24 mouse cellular contexts compared by ENCODE assay signal in the genomic region with DNA sequence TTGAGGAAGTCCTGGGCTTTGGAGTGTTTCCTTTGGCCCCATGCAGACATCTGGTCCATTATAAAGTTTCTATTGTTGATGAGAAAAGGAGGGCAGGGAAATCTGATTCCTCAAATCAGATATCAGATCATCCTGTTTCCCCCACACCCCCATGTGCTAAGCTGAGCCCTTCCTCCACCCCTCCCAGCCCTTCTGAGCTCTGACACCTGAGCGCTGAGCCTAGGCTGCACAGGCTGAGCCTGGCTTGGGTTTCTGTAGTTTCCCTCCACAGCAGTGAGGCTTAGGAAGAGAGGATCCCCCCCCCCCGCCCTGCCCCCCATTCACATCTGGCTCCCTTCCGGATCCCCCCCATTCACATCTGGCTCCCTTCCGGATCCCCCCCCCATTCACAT. TPM values are rescaled to one million over a fixed set of nuclear protein-coding genes. Genes with fewer than 3 reads are reported as not detected.
DNase-seq lines count a peak whose midpoint lies in the region; ATAC-seq and TF ChIP-seq lines count a peak whose summit lies in the region.
"Had no signal": no experiment of that assay in that cellular context is flagged by ENCODE, and none has a peak within 500 bp of the region (broad histone marks: within the 10 kb centered on the region; RNA-seq: fewer than 3 reads in every experiment).

No protein-coding gene starts in this region.

- intact Hi-C loops in heart, postnatal 10 days (cut with DNase I), result no loop called here

- 0 out of 2 replicates have a peak, but pooled peaks have one; percentile 4 for ATAC-seq in heart, postnatal 0 days (ENCODE audit: insufficient read depth, low read depth)
- no peak for ATAC-seq in neural tube, embryonic 13.5 days (ENCODE audit: low read depth)
- peak; percentile 79; the same call in 1 of the 2 replicates for ATAC-seq in limb, embryonic 12.5 days (ENCODE audit: insufficient number of reproducible peaks, insufficient read depth, low FRiP score, low TSS enrichment, low read depth)
- ATAC-seq: activated CD4-positive, CD25-positive, alpha-beta regulatory T cell, adult 4 months; forebrain, embryonic 13.5 days; Patski had no signal

- no peak for TF ChIP-seq CTCF in heart, postnatal 0 days (IDR thresholded peaks at IDR 0.05; ENCODE audit: low read depth)

- 52% methylated on average over 3 of the region's 4 CpGs for WGBS in heart, postnatal 0 days
- 67% methylated on average over 4 of the region's 4 CpGs for WGBS in neural tube, embryonic 13.5 days
- WGBS in limb, embryonic 12.5 days, result 14% methylated on average over 4 of the region's 4 CpGs

- no peak overlapping the region for H3K9ac ChIP-seq in heart, postnatal 0 days (replicated peaks; ENCODE audit: low read depth, low read length)
- no peak overlapping the region for H3K9ac ChIP-seq in neural tube, embryonic 13.5 days
- H3K9ac ChIP-seq in limb, embryonic 12.5 days (replicated peaks), result no peak overlapping the region
- H3K9ac ChIP-seq: forebrain, embryonic 13.5 days; liver, embryonic 14.5 days; lung, embryonic 15.5 days had no signal

- H3K4me2 ChIP-seq in heart, postnatal 0 days (ENCODE audit: low read depth, low read length), result no peak overlapping the region; the same call in 1 of the 2 replicates
- H3K4me2 ChIP-seq in neural tube, embryonic 13.5 days, result peak overlapping the region; percentile 29; the same call in 1 of the 2 replicates
- H3K4me2 ChIP-seq in limb, embryonic 12.5 days, result no peak overlapping the region
- H3K4me2 ChIP-seq: forebrain, embryonic 13.5 days; heart, embryonic 11.5 days; midbrain, embryonic 11.5 days had no signal

- peak; percentile 36 for DNase-seq in embryo, embryonic 10 days (ENCODE audit: low spot score)
- no peak for DNase-seq in embryo, embryonic 10.5 days (ENCODE audit: low spot score)
- DNase-seq in heart, postnatal 0 days (ENCODE audit: low spot score), result no peak
- no peak for DNase-seq in heart, postnatal 10 days
- no peak for DNase-seq in neural tube, embryonic 10.5 days (ENCODE audit: extremely low spot score, low spot score)
- no peak for DNase-seq in layer of hippocampus, postnatal 14 days (ENCODE audit: low spot score in 2 of 2)
- DNase-seq: adrenal gland, postnatal 10 days; cerebellum, adult 9-10 months; gastrocnemius, postnatal 14 days; kidney, postnatal 25 days; left cerebral cortex, postnatal 4 days; spleen, adult 18-20 months had no signal

- peak overlapping the region; percentile 52 for H3K27ac ChIP-seq in heart, postnatal 0 days (ENCODE audit: low read depth)
- no peak overlapping the region for H3K27ac ChIP-seq in neural tube, embryonic 13.5 days (replicated peaks)
- H3K27ac ChIP-seq in limb, embryonic 12.5 days, result no peak overlapping the region
- H3K27ac ChIP-seq: forebrain, embryonic 13.5 days; left cerebral cortex, adult 2 months; liver, embryonic 14.5 days; lung, embryonic 15.5 days had no signal

- H3K4me3 ChIP-seq in heart, postnatal 0 days (ENCODE audit: low read depth, low read length), result no peak overlapping the region
- H3K4me3 ChIP-seq in neural tube, embryonic 13.5 days, result no peak overlapping the region
- no peak overlapping the region for H3K4me3 ChIP-seq in limb, embryonic 12.5 days (replicated peaks)
- H3K4me3 ChIP-seq: erythroblast, embryonic 14.5 days; forebrain, embryonic 13.5 days; left cerebral cortex, adult 2 months; lung, embryonic 15.5 days had no signal

- no peaks in the 10 kb centered on the region for H3K36me3 ChIP-seq in heart, postnatal 0 days (replicated peaks; ENCODE audit: control insufficient read depth, insufficient read depth, low read length)
- H3K36me3 ChIP-seq in neural tube, embryonic 13.5 days, result no peaks in the 10 kb centered on the region
- no peaks in the 10 kb centered on the region for H3K36me3 ChIP-seq in limb, embryonic 12.5 days
- H3K36me3 ChIP-seq: hindbrain, embryonic 10.5 days; lung, embryonic 15.5 days had no signal

- H3K27me3 ChIP-seq in heart, postnatal 0 days (ENCODE audit: control insufficient read depth, insufficient read depth, low read length), result no peaks in the 10 kb centered on the region
- H3K27me3 ChIP-seq in neural tube, embryonic 13.5 days, result no peaks in the 10 kb centered on the region
- H3K27me3 ChIP-seq in limb, embryonic 12.5 days, result no peaks in the 10 kb centered on the region
- H3K27me3 ChIP-seq: forebrain, embryonic 13.5 days; lung, embryonic 15.5 days had no signal

- H3K9me3 ChIP-seq in heart, postnatal 0 days (replicated peaks; ENCODE audit: control insufficient read depth, low read length), result no peaks in the 10 kb centered on the region
- H3K9me3 ChIP-seq in neural tube, embryonic 13.5 days, result no peaks in the 10 kb centered on the region
- H3K9me3 ChIP-seq in limb, embryonic 12.5 days, result no peaks in the 10 kb centered on the region
- H3K9me3 ChIP-seq: forebrain, embryonic 13.5 days; hindbrain, embryonic 10.5 days; lung, embryonic 15.5 days had no signal

- peaks cover 13% of the 10 kb centered on the region for H3K4me1 ChIP-seq in heart, postnatal 0 days (ENCODE audit: control insufficient read depth, insufficient read depth)
- peaks cover 22% of the 10 kb centered on the region for H3K4me1 ChIP-seq in neural tube, embryonic 13.5 days (replicated peaks)
- H3K4me1 ChIP-seq in limb, embryonic 12.5 days (replicated peaks), result peaks cover 24% of the 10 kb centered on the region

- no peak for TF ChIP-seq EP300 in heart, postnatal 0 days (IDR thresholded peaks at IDR 0.05; ENCODE audit: low read depth)

RNA-seq across cellular contexts. Expression of a gene that starts 46.6 kb away (rescaled TPM):
- 14.8 and 32.9 TPM in 2 replicates for total RNA-seq in heart, postnatal 0 days (2014; rRNA removed; ENCODE audit: low replicate concordance)
- 70.5 and 73.4 TPM in 2 replicates for polyA plus RNA-seq in heart, postnatal 0 days (2015; fragmentation: Nextera tagmentation; extraction: Ambion mirVana)
- 10 to 100 TPM; 41.8 to 42.2 TPM for total RNA-seq in heart, postnatal 10 days (2021)
- 83.0 and 85.8 TPM in 2 replicates for polyA plus RNA-seq in neural tube, embryonic 13.5 days (2015; fragmentation: Nextera tagmentation; extraction: Ambion mirVana)
- polyA plus RNA-seq in limb, embryonic 12.5 days (2016; fragmentation: Nextera tagmentation; extraction: Ambion mirVana), result 64.1 and 67.1 TPM in 2 replicates
- 10 to 100 TPM; 33.5 to 40.2 TPM for total RNA-seq in layer of hippocampus, postnatal 14 days (2021)
